Mouse (Mus musculus) forebrain, embryonic 13.5 days (tissue): ENCODE measurements around the gene Fthl17a. TPM values are rescaled to one million over a fixed set of nuclear protein-coding genes. Genes with fewer than 3 reads are reported as not detected.

Source experiments
- ATAC-seq: fragments of 200-750 bp; cut with Nextera tagmentation; 2 replicates; pipeline ENCODE4 v1.8.0; 2017
- H3K27ac ChIP-seq: fragments of 300-500 bp; sonication (generic); 2 replicates; pipeline ENCODE4 v1.5.1; 2015; ENCODE audit warnings: inconsistent platforms, mild to moderate bottlenecking, moderate library complexity
- H3K27me3 ChIP-seq: fragments of 300-500 bp; sonication (generic); 2 replicates; pipeline ENCODE4 v1.6.1; 2015; ENCODE audit warnings: mild to moderate bottlenecking, inconsistent platforms
- H3K36me3 ChIP-seq: fragments of 300-500 bp; sonication (generic); 2 replicates; pipeline ENCODE4 v1.6.1; 2015; ENCODE audit warnings: mild to moderate bottlenecking, inconsistent platforms; ENCODE audit not compliant: poor library complexity, severe bottlenecking
- H3K4me1 ChIP-seq: fragments of 300-500 bp; sonication (generic); 2 replicates; pipeline ENCODE4 v1.6.1; 2015; ENCODE audit warnings: inconsistent platforms
- H3K4me2 ChIP-seq: fragments of 300-500 bp; sonication (generic); 2 replicates; pipeline ENCODE4 v1.6.1; 2015; ENCODE audit warnings: inconsistent platforms, mild to moderate bottlenecking, moderate library complexity
- H3K4me3 ChIP-seq: fragments of 300-500 bp; sonication (generic); 2 replicates; pipeline ENCODE4 v1.5.1; 2015; ENCODE audit warnings: mild to moderate bottlenecking, inconsistent platforms
- H3K9ac ChIP-seq: fragments of 300-500 bp; sonication (generic); 2 replicates; pipeline ENCODE4 v1.6.1; 2015; ENCODE audit warnings: mild to moderate bottlenecking, inconsistent platforms
- H3K9me3 ChIP-seq: fragments of 300-500 bp; sonication (generic); replicated peaks from 2 replicates; pipeline ENCODE4 v1.6.1; 2016; ENCODE audit warnings: inconsistent platforms
- WGBS: fragments of 180-500 bp; shearing (Covaris S2); methylation state at CpG from one replicate; pipeline ENCODE4 v1.1.7; 2015; 5-methylcytosine and 5-hydroxymethylcytosine counted together
- polyA plus RNA-seq: library from polyadenylated mRNA; unstranded; fragments of >200 nt; fragmentation: Nextera tagmentation; extraction: Ambion mirVana; gene quantifications from 2 replicates; pipeline ENCODE4 v1.2.1, GENCODE M21; 2015

The Fthl17a gene
- not detected in 2 replicates for polyA plus RNA-seq

DNA sequence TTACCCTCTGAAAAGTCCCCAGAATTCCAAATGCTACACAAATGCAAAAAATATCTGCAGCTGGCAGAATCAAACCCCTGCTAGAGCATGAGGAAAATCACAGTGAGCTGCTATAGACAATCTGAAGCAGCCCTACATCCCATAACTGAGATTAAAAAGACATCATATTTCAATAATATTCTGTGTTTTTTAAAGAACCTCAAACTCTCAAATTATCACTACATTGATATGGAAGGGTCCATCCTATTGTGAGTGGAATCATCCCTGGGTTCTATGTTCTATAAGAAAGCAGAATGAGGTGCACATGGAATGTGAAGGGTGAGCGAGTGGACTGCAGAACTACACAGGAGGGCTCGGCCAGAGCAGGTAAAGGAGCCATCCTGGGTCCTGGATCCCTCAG is at the start of gene Fthl17a:
Gene Fthl17a, plus strand, starts transcription at position 301 of the 400 bp plus-strand sequence.
- Histone ChIP-seq H3K4me2 (no peak within 1 kb of the TSS), H3K27me3 (no peaks in the 10 kb centered on the region), H3K9me3 (no peaks in the 10 kb centered on the region), H3K9ac (no peak within 1 kb of the TSS), H3K27ac (no peak within 1 kb of the TSS), H3K4me3 (no peak within 1 kb of the TSS), H3K4me1 (no peaks in the 10 kb centered on the region), H3K36me3 (no peaks in the 10 kb centered on the region)
- no peak for ATAC-seq
- WGBS, result 77% methylated on average over 2 of the region's 2 CpGs

DNA sequence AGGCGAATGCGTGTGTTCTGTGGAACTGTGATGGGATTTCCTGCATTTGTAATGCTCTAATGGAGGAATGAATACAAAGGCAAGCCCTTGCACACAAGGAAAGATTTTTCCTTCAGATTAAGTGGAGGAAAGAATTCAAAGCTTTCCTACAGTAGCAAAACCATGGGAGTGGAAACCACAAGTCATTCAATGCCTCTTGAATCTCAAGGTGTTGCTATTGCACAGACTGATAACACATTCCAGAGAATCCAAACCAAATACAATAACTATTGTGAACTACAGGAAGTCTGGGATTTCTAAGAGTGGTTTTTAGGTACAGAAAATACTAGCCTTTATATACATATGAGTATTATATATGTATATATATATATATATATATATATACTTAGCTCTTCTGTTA is 42.5 kb upstream of the Fthl17a start:
- Histone ChIP-seq H3K27ac (no peak overlapping the region), H3K27me3 (no peaks in the 10 kb centered on the region), H3K4me3 (no peak overlapping the region), H3K9me3 (no peaks in the 10 kb centered on the region), H3K4me1 (no peaks in the 10 kb centered on the region), H3K4me2 (no peak overlapping the region), H3K36me3 (no peaks in the 10 kb centered on the region), H3K9ac (no peak overlapping the region)
- WGBS, result 93% methylated on average over 2 of the region's 2 CpGs
- no peak for ATAC-seq

DNA sequence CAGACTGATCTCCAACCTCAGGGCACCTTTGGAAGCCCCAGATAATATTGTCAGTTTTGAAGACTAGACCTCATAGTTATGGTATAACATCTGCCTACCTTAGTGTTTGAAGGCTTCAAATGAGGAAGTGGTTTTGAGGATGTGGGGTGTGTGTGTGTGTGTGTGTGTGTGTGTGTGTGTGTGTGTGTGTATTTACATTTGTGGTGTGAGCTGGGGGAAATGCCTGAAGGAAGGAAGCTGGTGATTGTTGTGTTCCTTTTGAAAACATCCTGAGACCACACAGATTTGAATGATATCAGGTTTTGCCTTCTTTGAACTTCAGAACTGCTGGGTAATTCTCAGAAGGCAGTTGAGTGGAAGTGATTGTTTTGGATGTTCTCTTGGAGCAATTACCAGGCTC is 22.6 kb upstream of the Fthl17a start:
- no peak overlapping the region for H3K4me2 ChIP-seq
- no peaks in the 10 kb centered on the region for H3K9me3 ChIP-seq
- H3K4me3 ChIP-seq, result no peak overlapping the region
- H3K9ac ChIP-seq, result no peak overlapping the region
- ATAC-seq, result no peak
- H3K27ac ChIP-seq, result no peak overlapping the region
- H3K4me1 ChIP-seq, result no peaks in the 10 kb centered on the region
- no peaks in the 10 kb centered on the region for H3K27me3 ChIP-seq
- H3K36me3 ChIP-seq, result no peaks in the 10 kb centered on the region

DNA sequence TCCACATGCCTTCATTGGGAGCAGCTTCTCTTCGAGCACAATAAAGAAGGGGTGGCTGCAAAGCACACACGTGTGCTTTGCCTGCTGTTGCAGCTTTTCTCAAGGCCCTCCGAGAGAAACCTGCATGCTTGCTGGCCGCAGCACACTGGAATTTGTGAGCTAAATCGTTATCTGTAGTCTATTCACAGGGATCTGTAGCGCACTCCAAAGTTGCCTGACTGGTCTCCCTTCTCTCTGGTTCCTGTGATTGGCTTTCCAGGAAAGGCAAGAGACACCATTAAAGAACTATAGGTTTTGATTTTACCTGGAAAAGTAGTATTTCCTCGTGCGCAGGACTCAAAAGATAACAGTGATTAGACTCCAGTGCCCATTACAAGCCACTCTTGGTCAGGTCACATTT is 22.3 kb downstream of the Fthl17a start:
- 59% methylated on average over 8 of the region's 8 CpGs for WGBS
- no peak for ATAC-seq
- Histone ChIP-seq H3K27me3 (no peaks in the 10 kb centered on the region), H3K9ac (no peak overlapping the region), H3K27ac (no peak overlapping the region), H3K36me3 (no peaks in the 10 kb centered on the region), H3K9me3 (no peaks in the 10 kb centered on the region), H3K4me1 (no peaks in the 10 kb centered on the region), H3K4me3 (no peak overlapping the region), H3K4me2 (no peak overlapping the region)

DNA sequence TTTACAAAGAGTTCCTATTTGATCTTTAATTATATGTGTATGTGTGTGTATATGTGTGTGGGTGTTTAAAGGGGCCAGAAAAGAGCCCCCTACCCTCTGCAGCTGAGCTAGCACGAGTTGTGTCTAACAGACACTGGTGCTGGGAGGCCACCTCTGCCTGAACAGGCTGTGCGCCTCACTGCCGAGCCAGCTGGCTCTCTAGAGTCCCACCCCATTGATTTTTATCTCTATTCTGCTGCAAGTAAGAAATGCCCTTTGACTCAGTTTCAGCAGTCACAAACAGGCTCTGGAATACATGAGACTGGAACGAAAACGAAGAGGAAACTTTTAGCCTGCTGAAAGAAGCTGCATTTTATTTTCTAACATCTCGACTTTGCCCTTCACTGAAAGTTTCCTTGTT is 22.8 kb downstream of the Fthl17a start:
- H3K9ac ChIP-seq, result no peak overlapping the region
- no peak overlapping the region for H3K4me3 ChIP-seq
- no peaks in the 10 kb centered on the region for H3K36me3 ChIP-seq
- 57% methylated on average over 6 of the region's 6 CpGs for WGBS
- H3K9me3 ChIP-seq, result no peaks in the 10 kb centered on the region
- ATAC-seq, result no peak
- H3K27me3 ChIP-seq, result no peaks in the 10 kb centered on the region
- no peak overlapping the region for H3K4me2 ChIP-seq
- H3K27ac ChIP-seq, result no peak overlapping the region
- no peaks in the 10 kb centered on the region for H3K4me1 ChIP-seq

DNA sequence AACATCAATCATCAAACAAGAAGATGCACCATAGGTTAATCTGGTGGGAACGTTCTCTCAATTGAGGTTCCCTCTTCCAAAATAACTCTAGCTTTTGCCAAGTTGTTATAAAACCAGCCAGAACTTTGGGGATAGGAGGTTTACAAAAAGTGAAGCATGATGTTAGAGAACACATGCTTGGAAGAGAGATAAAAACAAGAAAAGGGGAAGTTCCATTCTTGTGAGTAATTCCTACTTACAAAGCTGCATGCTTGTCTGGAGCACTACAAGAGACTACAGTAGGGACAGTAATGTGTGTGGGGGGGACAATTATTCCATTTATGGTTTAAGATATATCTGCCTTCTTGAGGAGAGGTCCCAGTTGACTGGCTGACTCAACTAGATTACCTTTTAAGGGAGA is 40.4 kb downstream of the Fthl17a start:
- 87% methylated on average over 1 of the region's 1 CpGs for WGBS
- no peaks in the 10 kb centered on the region for H3K9me3 ChIP-seq
- no peak overlapping the region for H3K4me2 ChIP-seq
- ATAC-seq, result no peak
- H3K27ac ChIP-seq, result no peak overlapping the region
- H3K36me3 ChIP-seq, result no peaks in the 10 kb centered on the region
- no peak overlapping the region for H3K4me3 ChIP-seq
- no peaks in the 10 kb centered on the region for H3K27me3 ChIP-seq
- no peak overlapping the region for H3K9ac ChIP-seq
- H3K4me1 ChIP-seq, result no peaks in the 10 kb centered on the region

DNA sequence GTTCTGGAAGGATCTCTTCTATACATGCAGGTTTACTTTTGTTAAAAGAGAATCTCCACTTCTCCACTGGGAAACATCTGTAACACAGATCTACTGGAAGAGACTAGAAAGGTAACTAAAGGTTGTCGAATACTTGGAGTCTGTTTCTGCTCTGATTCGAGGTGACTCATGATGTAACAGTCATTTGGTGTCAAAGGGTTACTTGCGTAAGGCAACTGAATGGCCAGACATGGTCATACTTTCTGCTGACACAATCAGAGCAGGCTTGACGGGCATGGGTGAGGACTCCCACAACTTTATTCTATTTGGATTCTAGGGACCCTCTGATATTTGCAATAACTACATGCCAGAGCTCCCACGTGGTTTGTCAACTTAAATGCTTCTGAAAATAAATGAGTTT is 43.3 kb downstream of the Fthl17a start:
- no peaks in the 10 kb centered on the region for H3K4me1 ChIP-seq
- no peak overlapping the region for H3K9ac ChIP-seq
- H3K9me3 ChIP-seq, result no peaks in the 10 kb centered on the region
- no peaks in the 10 kb centered on the region for H3K27me3 ChIP-seq
- no peak overlapping the region for H3K4me3 ChIP-seq
- no peak for ATAC-seq
- 84% methylated on average over 5 of the region's 5 CpGs for WGBS
- no peaks in the 10 kb centered on the region for H3K36me3 ChIP-seq
- no peak overlapping the region for H3K4me2 ChIP-seq
- no peak overlapping the region for H3K27ac ChIP-seq

DNA sequence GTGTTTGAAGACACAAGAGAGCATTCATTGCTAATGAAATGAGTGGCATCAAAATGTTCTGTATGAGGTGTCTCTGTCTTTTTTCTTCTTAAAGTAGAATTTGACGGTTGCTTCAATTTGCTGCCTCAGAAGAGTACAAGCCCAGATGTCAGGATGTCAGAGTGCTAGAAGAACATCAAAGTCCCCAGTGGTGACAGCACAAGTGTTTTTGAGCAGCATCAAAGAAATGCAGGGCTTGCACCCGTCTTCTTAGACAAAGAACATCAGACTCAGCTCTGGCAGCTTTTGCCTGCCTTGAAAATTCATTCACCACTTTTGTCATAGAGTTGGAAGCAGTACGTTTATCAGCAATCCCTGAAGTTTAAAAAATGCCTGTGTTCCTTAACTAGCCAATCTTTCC is 44.5 kb downstream of the Fthl17a start:
- Histone ChIP-seq H3K4me1 (no peaks in the 10 kb centered on the region), H3K27me3 (no peaks in the 10 kb centered on the region), H3K36me3 (no peaks in the 10 kb centered on the region), H3K27ac (no peak overlapping the region), H3K9ac (no peak overlapping the region), H3K9me3 (no peaks in the 10 kb centered on the region), H3K4me2 (no peak overlapping the region), H3K4me3 (no peak overlapping the region)
- no peak for ATAC-seq
- WGBS, result 55% methylated on average over 3 of the region's 3 CpGs

DNA sequence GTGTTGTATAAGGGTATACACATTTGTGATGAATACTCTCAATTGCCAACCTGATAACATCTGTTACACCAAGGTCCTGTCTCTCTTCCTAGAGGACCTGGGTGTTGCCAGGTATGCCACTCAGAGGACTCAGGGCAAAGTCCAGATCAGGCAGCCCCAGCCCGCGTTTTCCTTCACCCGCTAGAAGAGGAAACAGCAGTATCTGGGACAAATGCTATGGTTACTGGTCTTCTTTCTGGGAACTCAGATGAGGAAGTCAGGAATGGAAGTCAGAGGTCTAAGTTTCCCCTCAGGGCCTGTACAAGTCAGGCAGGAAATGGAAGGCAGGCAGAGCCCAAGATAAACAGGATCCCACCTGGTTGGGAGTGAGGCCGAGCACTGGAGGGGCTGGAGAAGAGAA is 55.2 kb downstream of the Fthl17a start:
- H3K36me3 ChIP-seq, result no peaks in the 10 kb centered on the region
- no peak overlapping the region for H3K4me3 ChIP-seq
- H3K9me3 ChIP-seq, result no peaks in the 10 kb centered on the region
- H3K4me2 ChIP-seq, result no peak overlapping the region
- ATAC-seq, result no peak
- 75% methylated on average over 4 of the region's 4 CpGs for WGBS
- no peaks in the 10 kb centered on the region for H3K27me3 ChIP-seq
- H3K9ac ChIP-seq, result no peak overlapping the region
- H3K27ac ChIP-seq, result no peak overlapping the region
- no peaks in the 10 kb centered on the region for H3K4me1 ChIP-seq

DNA sequence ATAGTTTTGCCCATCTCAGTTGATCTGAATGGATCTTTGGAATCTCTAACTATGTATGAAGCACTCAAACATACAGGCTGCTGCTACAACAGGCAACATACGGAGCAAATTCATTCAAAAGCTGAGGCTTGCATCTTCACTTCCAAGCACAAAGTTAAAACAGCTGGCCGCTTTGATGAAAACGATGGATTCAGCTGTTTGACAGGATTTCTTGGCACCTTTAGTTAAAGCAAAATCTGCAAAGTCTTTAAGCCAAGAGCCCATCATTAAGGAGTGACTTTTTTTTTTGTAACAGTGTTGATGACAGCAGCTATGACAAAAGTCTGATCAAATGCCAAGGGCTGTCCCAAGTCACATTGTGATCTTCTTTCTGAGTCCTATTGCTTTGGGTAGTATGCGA is 69.1 kb downstream of the Fthl17a start:
- Histone ChIP-seq H3K36me3 (no peaks in the 10 kb centered on the region), H3K9me3 (no peaks in the 10 kb centered on the region), H3K27ac (no peak overlapping the region), H3K4me1 (no peaks in the 10 kb centered on the region), H3K27me3 (no peaks in the 10 kb centered on the region), H3K4me2 (no peak overlapping the region), H3K4me3 (no peak overlapping the region), H3K9ac (no peak overlapping the region)
- 71% methylated on average over 4 of the region's 4 CpGs for WGBS
- no peak for ATAC-seq

DNA sequence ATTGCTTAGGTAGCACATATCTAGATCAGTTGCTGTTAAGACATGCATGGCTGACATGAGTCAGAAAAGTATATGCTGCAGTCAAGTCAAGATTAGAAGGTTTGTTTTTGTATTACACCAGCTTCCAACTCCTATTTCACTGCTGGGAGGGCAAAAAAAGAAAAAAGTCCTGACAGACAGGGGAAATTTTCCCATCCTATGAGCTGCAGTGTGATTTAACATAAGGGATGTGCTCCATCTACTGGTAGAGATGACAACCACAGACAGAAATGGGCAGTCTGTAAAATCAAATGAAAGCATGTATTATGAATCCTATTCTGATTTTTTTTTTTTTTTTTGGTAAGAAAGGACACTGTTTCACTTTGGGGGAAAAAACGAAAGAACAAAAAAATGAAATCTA is 69.7 kb downstream of the Fthl17a start:
- no peak overlapping the region for H3K27ac ChIP-seq
- 60% methylated on average over 1 of the region's 1 CpGs for WGBS
- ATAC-seq, result peak; percentile 65

More for the DNA sequence above, 69.7 kb downstream of the Fthl17a start:
- Histone ChIP-seq H3K4me2 (no peak overlapping the region), H3K36me3 (no peaks in the 10 kb centered on the region), H3K9me3 (no peaks in the 10 kb centered on the region), H3K27me3 (no peaks in the 10 kb centered on the region), H3K9ac (no peak overlapping the region), H3K4me1 (no peaks in the 10 kb centered on the region), H3K4me3 (no peak overlapping the region)
